Mouse (Mus musculus): ENCODE data around the gene Alkbh3.
A peak's percentile ranks its signal among the peaks of the same experiment; 100 is the strongest.

GRCm38 (mm10) chr2:93982457-93983235 lies 28.0 kb downstream of the Alkbh3 start:
- TF ChIP-seq CTCF (IDR thresholded peaks at IDR 0.05; ENCODE audit: low read depth) (0 out of 2 replicates have a peak, but pooled peaks have one; percentile 6), EP300 (IDR thresholded peaks at IDR 0.05; ENCODE audit: low read depth) (no peak)
